Mouse (Mus musculus) neural tube, embryonic 13.5 days (tissue): ENCODE data around the gene Nxpe2. TPM values are rescaled to one million over a fixed set of nuclear protein-coding genes. Genes with fewer than 3 reads are reported as not detected.

Experiments used
- ATAC-seq: fragments of 200-750 bp; cut with Nextera tagmentation; 2 replicates; pipeline ENCODE4 v1.8.0; 2017; ENCODE audit warnings: low read depth, mild to moderate bottlenecking, moderate TSS enrichment, moderate library complexity
- H3K27ac ChIP-seq: fragments of 300-500 bp; sonication (generic); replicated peaks from 2 replicates; pipeline ENCODE4 v1.5.1; 2015; ENCODE audit warnings: moderate library complexity, mild to moderate bottlenecking, inconsistent platforms
- H3K27me3 ChIP-seq: fragments of 300-500 bp; sonication (generic); 2 replicates; pipeline ENCODE4 v1.6.1; 2015; ENCODE audit warnings: mild to moderate bottlenecking, inconsistent platforms
- H3K36me3 ChIP-seq: fragments of 300-500 bp; sonication (generic); 2 replicates; pipeline ENCODE4 v1.6.1; 2015; ENCODE audit warnings: mild to moderate bottlenecking, inconsistent platforms
- H3K4me1 ChIP-seq: fragments of 300-500 bp; sonication (generic); replicated peaks from 2 replicates; pipeline ENCODE4 v1.6.1; 2015; ENCODE audit warnings: inconsistent platforms
- H3K4me2 ChIP-seq: fragments of 300-500 bp; sonication (generic); 2 replicates; pipeline ENCODE4 v1.6.1; 2015; ENCODE audit warnings: inconsistent platforms, mild to moderate bottlenecking, moderate library complexity
- H3K4me3 ChIP-seq: fragments of 300-500 bp; sonication (generic); 2 replicates; pipeline ENCODE4 v1.5.1; 2015; ENCODE audit warnings: mild to moderate bottlenecking, inconsistent platforms
- H3K9ac ChIP-seq: fragments of 300-500 bp; sonication (generic); 2 replicates; pipeline ENCODE4 v1.6.1; 2015; ENCODE audit warnings: moderate library complexity, mild to moderate bottlenecking, inconsistent platforms
- H3K9me3 ChIP-seq: fragments of 300-500 bp; sonication (generic); 2 replicates; pipeline ENCODE4 v1.6.1; 2016; ENCODE audit warnings: inconsistent platforms
- WGBS: fragments of 180-500 bp; shearing (Covaris S2); methylation state at CpG from one replicate; pipeline ENCODE4 v1.1.7; 2015; 5-methylcytosine and 5-hydroxymethylcytosine counted together
- polyA plus RNA-seq: library from polyadenylated mRNA; unstranded; fragments of >200 nt; fragmentation: Nextera tagmentation; extraction: Ambion mirVana; gene quantifications from 2 replicates; pipeline ENCODE4 v1.2.1, GENCODE M21; 2015

Nxpe2 gene
- polyA plus RNA-seq, 1 experiment from 2014 or later: 0.35 TPM

DNA sequence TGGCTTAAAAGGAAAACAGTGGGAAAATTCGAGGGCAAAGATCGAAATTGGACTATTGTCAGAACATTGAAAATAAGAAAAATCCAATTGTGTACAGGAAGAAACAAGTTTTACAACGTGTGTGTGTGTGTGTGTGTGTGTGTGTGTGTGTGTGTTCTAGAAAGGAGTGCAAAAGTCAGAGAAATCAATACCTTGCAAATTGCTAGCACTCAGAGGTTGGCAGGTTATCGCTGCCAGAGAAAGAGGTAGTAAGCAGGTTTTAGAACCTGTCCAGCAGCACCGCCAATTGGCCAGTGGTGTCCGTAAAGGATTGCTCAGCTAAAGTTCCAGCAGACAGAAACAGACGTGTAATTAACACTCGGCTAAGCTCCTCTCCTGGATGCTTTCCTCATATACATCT lies 69.0 kb downstream of the Nxpe2 start:
- no peak for ATAC-seq
- Histone ChIP-seq H3K27ac (no peak overlapping the region), H3K9ac (no peak overlapping the region), H3K27me3 (no peaks in the 10 kb centered on the region), H3K4me2 (no peak overlapping the region), H3K4me3 (no peak overlapping the region), H3K4me1 (no peaks in the 10 kb centered on the region), H3K36me3 (no peaks in the 10 kb centered on the region), H3K9me3 (no peaks in the 10 kb centered on the region)
- WGBS: 90% methylated on average over 8 of the region's 8 CpGs

DNA sequence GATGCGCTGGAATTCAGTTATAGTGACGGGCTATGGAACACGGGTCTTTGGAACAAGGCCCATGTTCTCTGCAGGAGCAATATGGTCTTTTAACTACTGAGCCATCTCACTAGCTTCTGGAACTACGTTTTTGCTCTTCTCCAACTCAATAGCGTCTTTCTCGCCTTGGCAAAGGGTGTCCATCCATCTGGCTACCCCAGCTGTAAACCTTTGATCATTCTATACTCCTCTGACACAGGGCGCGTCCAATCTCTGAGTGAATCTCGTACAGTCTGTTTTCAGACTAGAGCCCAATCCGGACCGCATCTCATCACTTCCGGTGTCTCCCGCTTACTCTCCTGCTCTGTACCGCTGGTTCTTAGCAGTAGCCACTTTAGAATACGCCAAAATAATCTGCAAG lies 76.4 kb downstream of the Nxpe2 start:
- Histone ChIP-seq H3K36me3 (no peaks in the 10 kb centered on the region), H3K9me3 (no peaks in the 10 kb centered on the region), H3K27ac (no peak overlapping the region), H3K4me2 (no peak overlapping the region), H3K4me3 (no peak overlapping the region), H3K27me3 (no peaks in the 10 kb centered on the region), H3K9ac (no peak overlapping the region), H3K4me1 (no peaks in the 10 kb centered on the region)
- WGBS: 90% methylated on average over 15 of the region's 15 CpGs
- no peak for ATAC-seq

Other genes starting within 250 kb of the Nxpe2 start
- gene Nxpe4, start 191.4 kb downstream of the Nxpe2 start, polyA plus RNA-seq: 6.5 and 7.2 TPM in 2 replicates
- 113 and 120 TPM in 2 replicates for gene Rexo2, start 127.2 kb upstream of the Nxpe2 start, polyA plus RNA-seq
- gene Rbm7, start 141.8 kb upstream of the Nxpe2 start, polyA plus RNA-seq: 90.4 and 101 TPM in 2 replicates
- gene Gm5617, start 142.0 kb upstream of the Nxpe2 start, polyA plus RNA-seq: 22.9 and 27.7 TPM in 2 replicates